Mouse (Mus musculus) liver, embryonic 14.5 days (tissue): ENCODE data around the gene Dolk. TPM values are rescaled to one million over a fixed set of nuclear protein-coding genes. Genes with fewer than 3 reads are reported as not detected.

Experiments used
- ATAC-seq: fragments of 200-750 bp; cut with Nextera tagmentation; 2 replicates; pipeline ENCODE4 v1.8.0; 2017; ENCODE audit warnings: moderate number of reproducible peaks, mild to moderate bottlenecking, moderate library complexity; ENCODE audit not compliant: insufficient read depth
- DNase-seq, 3 experiments: peaks; one replicate each; pipeline ENCODE4 v3.0.0-alpha.2; 2012 to 2013; ENCODE audit warnings: low read depth in 3 of 3, low spot score in 3 of 3
- H3K27ac ChIP-seq: fragments of 300-500 bp; sonication (generic); 2 replicates; pipeline ENCODE4 v1.5.1; 2014; ENCODE audit warnings: moderate library complexity, mild to moderate bottlenecking, control low read depth, inconsistent platforms
- H3K27me3 ChIP-seq: fragments of 300-500 bp; sonication (generic); 2 replicates; pipeline ENCODE4 v1.6.1; 2014; ENCODE audit warnings: mild to moderate bottlenecking, low read length, moderate library complexity; ENCODE audit not compliant: control insufficient read depth, insufficient read depth
- H3K36me3 ChIP-seq: fragments of 300-500 bp; sonication (generic); replicated peaks from 2 replicates; pipeline ENCODE4 v1.6.1; 2014; ENCODE audit warnings: low read depth; ENCODE audit not compliant: control insufficient read depth, insufficient read depth
- H3K4me1 ChIP-seq, 2 experiments: fragments of 200-500 bp in 1 of 2; fragments of 300-500 bp in 1 of 2; sonication (generic) in 1 of 2; replicated peaks; 2 replicates each; pipeline ENCODE4 v1.6.1; 2012 to 2014; ENCODE audit warnings: antibody characterized with exemption in 1 of 2, inconsistent platforms in 1 of 2, low read length in 1 of 2; ENCODE audit not compliant: control insufficient read depth in 2 of 2, insufficient read depth in 2 of 2
- H3K4me2 ChIP-seq: fragments of 300-500 bp; sonication (generic); 2 replicates; pipeline ENCODE4 v1.6.1; 2014; ENCODE audit warnings: low read depth, mild to moderate bottlenecking, control low read depth, moderate library complexity
- H3K4me3 ChIP-seq, 2 experiments: fragments of 200-500 bp in 1 of 2; fragments of 300-500 bp in 1 of 2; sonication (generic) in 1 of 2; 2 replicates each; pipeline ENCODE4 v1.5.1; 2012 to 2014; ENCODE audit warnings: low read depth in 2 of 2, low read length in 2 of 2, mild to moderate bottlenecking in 2 of 2, control low read depth in 1 of 2, inconsistent platforms in 1 of 2, moderate library complexity in 1 of 2; ENCODE audit not compliant: insufficient read depth in 1 of 2
- H3K9ac ChIP-seq: fragments of 300-500 bp; sonication (generic); replicated peaks from 2 replicates; pipeline ENCODE4 v1.6.1; 2014; ENCODE audit warnings: mild to moderate bottlenecking, control low read depth, moderate library complexity
- H3K9me3 ChIP-seq: fragments of 300-500 bp; sonication (generic); 2 replicates; pipeline ENCODE4 v1.6.1; 2016; ENCODE audit warnings: low read length, mixed read lengths; ENCODE audit not compliant: control insufficient read depth
- CTCF ChIP-seq: IDR thresholded peaks from 2 replicates; pipeline ENCODE4 v1.5.1; 2016; ENCODE audit warnings: antibody characterized with exemption, low read depth, control low read depth
- EP300 ChIP-seq: IDR thresholded peaks from 2 replicates; pipeline ENCODE4 v1.6.1; 2016; ENCODE audit warnings: antibody characterized with exemption, low read depth
- WGBS: fragments of 180-500 bp; shearing (Covaris S2); extraction: QIAGEN DNeasy Blood & Tissue Kit; methylation state at CpG from one replicate; pipeline ENCODE4 v1.1.7; 2014; ENCODE audit not compliant: insufficient replicate concordance; 5-methylcytosine and 5-hydroxymethylcytosine counted together
- polyA plus RNA-seq, 2 experiments: library from polyadenylated mRNA; depleted of rRNA in 1 of 2; stranded (reverse) in 1 of 2; unstranded in 1 of 2; fragments of >200 nt; fragmentation: Nextera tagmentation in 1 of 2; extraction: Ambion mirVana in 1 of 2; gene quantifications; 2 replicates each; pipeline versions ENCODE4 v1.2.1 to v1.2.3; 2012 to 2014

Gene Dolk
- polyA plus RNA-seq, 2 experiments: 4.6 to 11.4 TPM

- Histone ChIP-seq H3K4me1 (peaks cover 6 to 10% of the 10 kb centered on the region in 2 experiments; a peak in 3 of 4 replicates), H3K4me3 (no peak overlapping the region), H3K4me2 (no peak overlapping the region), H3K36me3 (peaks cover 15% of the 10 kb centered on the region), H3K9me3 (no peaks in the 10 kb centered on the region), H3K27ac (no peak overlapping the region), H3K27me3 (no peaks in the 10 kb centered on the region), H3K9ac (no peak overlapping the region)
- 34% methylated on average over 5 of the region's 5 CpGs for WGBS
- TF ChIP-seq EP300: no peak
- no peak for TF ChIP-seq CTCF
- DNase-seq: peak in 1 of 3 experiments; percentile 36
- peak; percentile 82 for ATAC-seq
Measured at GRCm38 (mm10) chr2:30251417-30252104, 34.6 kb downstream of the Dolk start.

GRCm38 (mm10) chr2:30250166-30251128, 35.7 kb downstream of the Dolk start:
- no peak overlapping the region for H3K4me2 ChIP-seq
- H3K36me3 ChIP-seq: peaks cover 4% of the 10 kb centered on the region
- no peak overlapping the region for H3K4me3 ChIP-seq
- no peak for ATAC-seq
- H3K27ac ChIP-seq: no peak overlapping the region
- H3K9me3 ChIP-seq: no peaks in the 10 kb centered on the region
- no peak overlapping the region for H3K9ac ChIP-seq
- peaks cover 6 to 10% of the 10 kb centered on the region in 2 experiments; a peak in 3 of 4 replicates for H3K4me1 ChIP-seq
- TF ChIP-seq CTCF (no peak), EP300 (no peak)
- no peak for DNase-seq
- H3K27me3 ChIP-seq: no peaks in the 10 kb centered on the region
- WGBS: 79% methylated on average over 10 of the region's 10 CpGs

- Histone ChIP-seq H3K27ac (no peak overlapping the region), H3K36me3 (no peaks in the 10 kb centered on the region; the same call in none of the 2 replicates), H3K4me1 (peaks cover 6 to 10% of the 10 kb centered on the region in 2 experiments; a peak in 3 of 4 replicates), H3K4me2 (no peak overlapping the region), H3K9me3 (no peaks in the 10 kb centered on the region), H3K9ac (no peak overlapping the region), H3K27me3 (no peaks in the 10 kb centered on the region), H3K4me3 (no peak overlapping the region)
- DNase-seq (no peak), ATAC-seq (no peak)
- 89% methylated on average over 3 of the region's 3 CpGs for WGBS
- TF ChIP-seq CTCF (no peak), EP300 (no peak)
Measured at GRCm38 (mm10) chr2:30249182-30249581, 37.0 kb downstream of the Dolk start.

- Histone ChIP-seq H3K9me3 (no peaks in the 10 kb centered on the region), H3K27me3 (no peaks in the 10 kb centered on the region), H3K4me1 (peaks cover 6 to 10% of the 10 kb centered on the region in 2 experiments; a peak in 3 of 4 replicates), H3K4me3 (no peak overlapping the region), H3K27ac (no peak overlapping the region), H3K9ac (no peak overlapping the region), H3K4me2 (no peak overlapping the region), H3K36me3 (peaks cover 6% of the 10 kb centered on the region)
- DNase-seq (no peak), ATAC-seq (no peak)
- TF ChIP-seq EP300 (no peak), CTCF (no peak)
- 74% methylated on average over 4 of the region's 4 CpGs for WGBS
Measured at GRCm38 (mm10) chr2:30247681-30248080, 38.5 kb downstream of the Dolk start.

GRCm38 (mm10) chr2:30247036-30247435, 39.1 kb downstream of the Dolk start:
- Histone ChIP-seq H3K4me3 (no peak overlapping the region), H3K4me2 (no peak overlapping the region), H3K9ac (no peak overlapping the region), H3K4me1 (peaks cover 6 to 10% of the 10 kb centered on the region in 2 experiments; a peak in 3 of 4 replicates), H3K9me3 (no peaks in the 10 kb centered on the region), H3K27ac (no peak overlapping the region), H3K27me3 (no peaks in the 10 kb centered on the region), H3K36me3 (peaks cover 6% of the 10 kb centered on the region)
- 77% methylated on average over 5 of the region's 5 CpGs for WGBS
- no peak for DNase-seq
- no peak for ATAC-seq
- TF ChIP-seq CTCF: no peak
- TF ChIP-seq EP300: no peak
